Mouse (Mus musculus) embryonic facial prominence, embryonic 12.5 days (tissue): ENCODE data around the gene Rhbdd2. TPM values are rescaled to one million over a fixed set of nuclear protein-coding genes. Genes with fewer than 3 reads are reported as not detected.
A peak's percentile ranks its signal among the peaks of the same experiment; 100 is the strongest.
"Not testable (repeated sequence)": the region's sequence is repeated elsewhere in the genome, so short reads cannot be mapped to it uniquely, and the experiment has no call there.

ENCODE experiments used
- ATAC-seq: fragments of 200-750 bp; cut with Nextera tagmentation; 2 replicates; pipeline ENCODE4 v1.8.0; 2017; ENCODE audit not compliant: insufficient number of reproducible peaks, insufficient read depth, low FRiP score, low TSS enrichment
- H3K27ac ChIP-seq: fragments of 300-500 bp; sonication (generic); 2 replicates; pipeline ENCODE4 v1.5.1; 2016; ENCODE audit warnings: mild to moderate bottlenecking
- H3K27me3 ChIP-seq: fragments of 300-500 bp; sonication (generic); 2 replicates; pipeline ENCODE4 v1.6.1; 2016; ENCODE audit warnings: mild to moderate bottlenecking, moderate library complexity
- H3K36me3 ChIP-seq: fragments of 300-500 bp; sonication (generic); 2 replicates; pipeline ENCODE4 v1.6.1; 2016; ENCODE audit warnings: mild to moderate bottlenecking
- H3K4me1 ChIP-seq: fragments of 300-500 bp; sonication (generic); 2 replicates; pipeline ENCODE4 v1.6.1; 2016
- H3K4me2 ChIP-seq: fragments of 300-500 bp; sonication (generic); replicated peaks from 2 replicates; pipeline ENCODE4 v1.6.1; 2016; ENCODE audit warnings: mild to moderate bottlenecking, moderate library complexity
- H3K4me3 ChIP-seq: fragments of 300-500 bp; sonication (generic); 2 replicates; pipeline ENCODE4 v1.5.1; 2016; ENCODE audit warnings: mild to moderate bottlenecking
- H3K9ac ChIP-seq: fragments of 300-500 bp; sonication (generic); 2 replicates; pipeline ENCODE4 v1.6.1; 2016; ENCODE audit warnings: mild to moderate bottlenecking, moderate library complexity
- H3K9me3 ChIP-seq: fragments of 300-500 bp; sonication (generic); 2 replicates; pipeline ENCODE4 v1.6.1; 2016; ENCODE audit warnings: mild to moderate bottlenecking, moderate library complexity
- WGBS: fragments of 180-500 bp; shearing (Covaris S2); methylation state at CpG from one replicate; pipeline ENCODE4 v1.1.7; 2016; 5-methylcytosine and 5-hydroxymethylcytosine counted together
- polyA plus RNA-seq: library from polyadenylated mRNA; unstranded; fragments of >200 nt; fragmentation: Nextera tagmentation; extraction: Ambion mirVana; gene quantifications from 2 replicates; pipeline ENCODE4 v1.2.1, GENCODE M21; 2016

Rhbdd2 gene
- polyA plus RNA-seq = 47.4 and 49.1 TPM in 2 replicates

DNA sequence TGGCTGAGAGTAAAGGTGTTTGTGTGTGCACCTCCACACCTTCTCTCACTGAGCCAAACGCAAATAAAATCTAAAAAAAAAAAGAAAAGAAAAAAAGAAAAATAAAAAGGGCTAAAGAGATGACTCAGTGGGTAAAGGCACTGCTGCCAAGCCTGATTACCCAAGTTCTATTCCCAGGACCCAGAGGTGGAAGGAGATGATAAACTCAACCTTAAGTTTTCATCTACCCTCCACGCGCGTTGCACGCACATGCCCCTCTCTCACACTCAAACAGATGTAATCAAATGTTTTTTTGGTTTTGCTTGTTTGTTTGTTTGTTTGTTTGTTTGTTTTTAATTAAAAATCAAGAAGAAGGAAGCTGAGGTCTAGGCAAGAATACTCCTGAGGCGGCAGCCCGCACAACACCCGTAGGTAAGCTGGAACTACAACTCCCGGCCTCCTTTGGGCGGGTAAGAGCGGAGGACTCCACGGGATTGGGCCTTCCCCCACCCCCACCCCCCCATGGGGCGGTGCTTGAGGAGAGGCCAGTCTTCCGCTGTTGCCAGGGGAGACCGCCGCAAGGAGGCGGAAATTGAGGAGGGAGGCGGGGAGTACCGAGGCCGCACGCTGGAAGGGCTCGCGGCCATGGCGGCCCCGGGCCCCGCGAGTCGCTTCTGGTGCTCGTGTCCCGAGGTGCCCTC lies at the start of gene Rhbdd2:
Gene Rhbdd2 (plus strand): TSS at position 502 of the 680 bp plus-strand sequence.
- WGBS = 11% methylated on average over 27 of the region's 30 CpGs
- peak within 1 kb of the TSS; percentile 80 for H3K4me3 ChIP-seq
- H3K4me1 ChIP-seq = peaks cover 8% of the 10 kb centered on the region; the same call in 1 of the 2 replicates
- peaks cover 20% of the 10 kb centered on the region for H3K36me3 ChIP-seq
- ATAC-seq = peak; percentile 98
- peak within 1 kb of the TSS; percentile 89 for H3K27ac ChIP-seq
- H3K27me3 ChIP-seq = no peaks in the 10 kb centered on the region
- H3K9ac ChIP-seq = peak within 1 kb of the TSS; percentile 89
- no peaks in the 10 kb centered on the region for H3K9me3 ChIP-seq
- H3K4me2 ChIP-seq = peak within 1 kb of the TSS; percentile 69

- WGBS = 81% methylated on average over 8 of the region's 8 CpGs
- ATAC-seq = no peak
- no peak overlapping the region for H3K9ac ChIP-seq
- H3K27me3 ChIP-seq = no peaks in the 10 kb centered on the region
- H3K4me1 ChIP-seq = no peaks in the 10 kb centered on the region
- no peaks in the 10 kb centered on the region for H3K9me3 ChIP-seq
- no peak overlapping the region for H3K27ac ChIP-seq
- H3K36me3 ChIP-seq = no peaks in the 10 kb centered on the region
- H3K4me3 ChIP-seq = no peak overlapping the region
- no peak overlapping the region for H3K4me2 ChIP-seq
Measured at GRCm38 (mm10) chr5:135585691-135586090, 46.7 kb upstream of the Rhbdd2 start.

DNA sequence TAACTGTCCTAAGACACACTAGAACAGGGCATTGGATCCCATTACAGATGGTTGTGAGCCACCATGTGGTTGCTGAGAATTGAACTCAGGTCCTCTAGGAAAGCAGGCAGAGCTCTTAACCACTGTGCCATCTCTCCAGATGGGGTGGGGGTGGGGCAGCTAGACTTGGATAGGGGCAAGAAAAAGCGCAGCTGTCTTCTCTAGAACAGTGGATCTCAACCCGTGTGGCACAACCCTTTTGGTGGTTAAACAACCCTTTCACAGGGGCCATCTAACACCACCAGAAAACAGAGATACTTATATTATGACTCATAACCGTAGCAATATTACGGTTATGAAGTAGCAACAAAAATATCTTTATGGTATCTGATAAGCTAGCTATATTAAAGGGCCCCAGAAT lies 44.7 kb upstream of the Rhbdd2 start:
- no peak overlapping the region for H3K27ac ChIP-seq
- ATAC-seq = no peak
- H3K4me3 ChIP-seq = no peak overlapping the region
- no peaks in the 10 kb centered on the region for H3K4me1 ChIP-seq
- H3K9ac ChIP-seq = no peak overlapping the region
- H3K36me3 ChIP-seq = no peaks in the 10 kb centered on the region
- H3K9me3 ChIP-seq = 0 out of 2 replicates have a peak, but pooled peaks cover 5% of the 10 kb centered on the region
- no peak overlapping the region for H3K4me2 ChIP-seq
- no peaks in the 10 kb centered on the region for H3K27me3 ChIP-seq
- 88% methylated on average over 4 of the region's 4 CpGs for WGBS

DNA sequence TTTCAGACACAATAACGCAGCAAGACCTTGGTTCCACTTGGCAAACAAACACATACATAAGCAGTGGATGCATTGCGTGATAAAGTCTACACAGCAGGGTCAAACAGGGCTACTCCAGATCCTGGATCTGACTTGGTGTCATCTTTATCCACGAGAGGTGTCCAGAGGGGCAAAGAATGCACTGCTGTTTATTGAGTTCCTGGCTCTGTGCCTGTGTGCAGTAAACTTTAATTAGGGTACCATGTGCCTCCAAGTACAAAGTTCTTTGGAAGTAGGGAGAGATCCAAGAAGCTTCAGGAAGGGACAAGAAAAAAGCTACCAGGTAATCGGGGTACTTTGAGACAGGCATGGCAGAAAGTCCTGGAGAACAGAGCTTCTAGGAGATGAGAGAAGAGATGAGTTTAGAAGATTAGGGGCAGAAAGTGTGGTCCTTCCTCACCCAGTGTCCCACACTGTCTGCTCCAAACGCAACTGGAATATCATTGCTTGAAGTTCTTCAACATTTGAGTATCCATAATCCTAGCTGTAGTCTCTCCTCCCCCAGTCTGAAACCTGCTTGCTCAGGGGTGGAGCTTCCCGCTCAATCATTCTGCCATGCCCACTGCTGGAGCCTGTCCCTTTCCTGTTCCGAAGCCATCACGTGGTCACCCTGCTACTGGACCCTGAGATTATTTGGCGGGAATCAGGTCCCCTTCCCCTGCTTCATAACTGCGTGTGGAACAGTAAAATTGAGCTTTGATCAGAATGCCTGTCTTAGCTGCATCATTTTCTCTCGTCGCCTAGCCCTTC lies 42.2 kb upstream of the Rhbdd2 start:
- Histone ChIP-seq H3K9me3 (0 out of 2 replicates have a peak, but pooled peaks cover 5% of the 10 kb centered on the region), H3K9ac (no peak overlapping the region), H3K36me3 (no peaks in the 10 kb centered on the region), H3K27me3 (no peaks in the 10 kb centered on the region), H3K4me3 (no peak overlapping the region), H3K4me1 (no peaks in the 10 kb centered on the region), H3K27ac (no peak overlapping the region), H3K4me2 (no peak overlapping the region)
- 81% methylated on average over 12 of the region's 12 CpGs for WGBS
- no peak for ATAC-seq

GRCm38 (mm10) chr5:135604643-135605042 lies 27.8 kb upstream of the Rhbdd2 start:
- not testable (repeated sequence) for H3K9ac ChIP-seq, H3K36me3 ChIP-seq, ATAC-seq, H3K4me2 ChIP-seq, H3K27me3 ChIP-seq, H3K4me3 ChIP-seq, H3K27ac ChIP-seq, H3K9me3 ChIP-seq, H3K4me1 ChIP-seq
- WGBS = no CpG with 5 or more reads among the region's 1 CpGs

- not testable (repeated sequence) for H3K27me3 ChIP-seq, H3K4me1 ChIP-seq, H3K36me3 ChIP-seq, H3K9ac ChIP-seq, H3K4me2 ChIP-seq, ATAC-seq, H3K4me3 ChIP-seq, H3K27ac ChIP-seq, H3K9me3 ChIP-seq
- WGBS = no CpG with 5 or more reads among the region's 1 CpGs
Measured at GRCm38 (mm10) chr5:135606717-135607116, 25.7 kb upstream of the Rhbdd2 start.

DNA sequence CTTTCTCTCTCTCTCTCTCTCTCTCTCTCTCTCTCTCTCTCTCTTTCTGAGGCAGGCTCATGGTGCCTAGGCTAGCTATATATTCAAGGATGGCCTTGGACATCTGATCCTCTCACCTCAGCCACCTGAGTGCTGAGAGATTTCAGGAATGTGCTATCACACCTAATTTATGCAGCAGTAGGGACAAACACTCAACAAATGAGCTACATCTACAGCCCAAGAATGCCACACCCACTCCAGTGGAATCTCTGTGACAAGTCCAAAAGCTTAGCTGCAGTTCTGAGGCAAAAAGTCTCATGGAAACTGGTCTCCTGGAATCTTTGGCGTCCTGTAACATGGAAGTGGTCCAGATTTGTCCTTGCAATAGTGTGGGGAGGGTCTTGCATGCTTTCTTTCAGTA lies 24.8 kb upstream of the Rhbdd2 start:
- H3K27ac ChIP-seq = no peak overlapping the region
- WGBS = 58% methylated on average over 1 of the region's 1 CpGs
- no peak for ATAC-seq

GRCm38 (mm10) chr5:135609794-135610193 lies 22.6 kb upstream of the Rhbdd2 start:
- ATAC-seq = no peak
- no peaks in the 10 kb centered on the region for H3K4me1 ChIP-seq
- no peak overlapping the region for H3K27ac ChIP-seq

More for the DNA sequence above, 24.8 kb upstream of the Rhbdd2 start:
- Histone ChIP-seq H3K4me1 (no peaks in the 10 kb centered on the region), H3K4me3 (no peak overlapping the region), H3K4me2 (no peak overlapping the region), H3K36me3 (no peaks in the 10 kb centered on the region), H3K27me3 (no peaks in the 10 kb centered on the region), H3K9me3 (peaks cover 6% of the 10 kb centered on the region), H3K9ac (no peak overlapping the region)

DNA sequence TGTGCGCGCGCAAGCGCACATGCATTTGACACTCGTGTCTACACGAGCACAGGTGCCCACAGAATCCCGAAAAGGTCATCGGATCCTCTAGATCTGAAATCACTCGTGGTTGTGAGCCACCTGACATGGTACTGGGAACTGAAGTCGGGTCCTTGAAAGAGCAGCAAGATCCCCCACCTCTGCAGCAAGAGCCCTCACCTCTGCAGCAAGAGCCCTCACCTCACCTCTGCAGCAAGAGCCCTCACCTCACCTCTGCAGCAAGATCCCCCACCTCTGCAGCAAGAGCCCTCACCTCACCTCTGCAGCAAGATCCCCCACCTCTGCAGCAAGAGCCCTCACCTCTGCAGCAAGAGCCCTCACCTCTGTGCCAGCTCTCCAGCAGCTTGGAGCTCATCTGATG lies 12.7 kb upstream of the Rhbdd2 start:
- H3K9me3 ChIP-seq, H3K4me2 ChIP-seq, H3K27ac ChIP-seq, H3K4me1 ChIP-seq, ATAC-seq, H3K27me3 ChIP-seq, H3K9ac ChIP-seq, H3K4me3 ChIP-seq, H3K36me3 ChIP-seq: not testable (repeated sequence)
- 91% methylated on average over 10 of the region's 10 CpGs for WGBS

More at GRCm38 (mm10) chr5:135609794-135610193, 22.6 kb upstream of the Rhbdd2 start:
- Histone ChIP-seq H3K36me3 (no peaks in the 10 kb centered on the region), H3K4me3 (no peak overlapping the region), H3K9ac (no peak overlapping the region), H3K9me3 (no peaks in the 10 kb centered on the region), H3K27me3 (no peaks in the 10 kb centered on the region), H3K4me2 (no peak overlapping the region)
- 82% methylated on average over 4 of the region's 4 CpGs for WGBS

GRCm38 (mm10) chr5:135620526-135620925 lies 11.9 kb upstream of the Rhbdd2 start:
- Histone ChIP-seq H3K27ac (no peak overlapping the region), H3K4me3 (no peak overlapping the region), H3K4me2 (no peak overlapping the region), H3K4me1 (no peaks in the 10 kb centered on the region), H3K36me3 (no peaks in the 10 kb centered on the region), H3K27me3 (no peaks in the 10 kb centered on the region), H3K9me3 (no peaks in the 10 kb centered on the region), H3K9ac (no peak overlapping the region)
- no peak for ATAC-seq
- 85% methylated on average over 9 of the region's 9 CpGs for WGBS

DNA sequence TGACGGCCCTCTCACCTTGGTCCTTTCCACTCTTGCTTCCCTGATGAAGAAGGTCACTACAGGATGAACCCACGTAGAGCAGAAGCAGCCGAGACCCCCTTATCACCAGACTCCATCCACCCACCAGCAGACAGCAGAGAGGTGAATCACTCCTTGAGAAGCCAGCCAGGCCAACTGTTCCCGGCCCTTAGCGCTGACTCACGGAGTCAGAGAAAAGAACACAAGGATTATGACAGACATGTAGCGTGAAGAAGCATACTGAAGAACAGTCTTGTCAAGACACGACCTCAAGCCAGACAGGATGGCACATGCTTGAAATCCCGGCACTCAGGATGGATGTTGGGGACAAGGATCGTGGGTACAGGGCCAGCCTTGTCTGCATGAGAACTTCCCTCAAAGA lies 10.7 kb upstream of the Rhbdd2 start:
- Histone ChIP-seq H3K4me1 (no peaks in the 10 kb centered on the region), H3K4me2 (no peak overlapping the region), H3K9me3 (no peaks in the 10 kb centered on the region), H3K4me3 (no peak overlapping the region), H3K9ac (no peak overlapping the region), H3K27me3 (no peaks in the 10 kb centered on the region), H3K27ac (no peak overlapping the region), H3K36me3 (no peaks in the 10 kb centered on the region)
- no peak for ATAC-seq
- 81% methylated on average over 10 of the region's 10 CpGs for WGBS

DNA sequence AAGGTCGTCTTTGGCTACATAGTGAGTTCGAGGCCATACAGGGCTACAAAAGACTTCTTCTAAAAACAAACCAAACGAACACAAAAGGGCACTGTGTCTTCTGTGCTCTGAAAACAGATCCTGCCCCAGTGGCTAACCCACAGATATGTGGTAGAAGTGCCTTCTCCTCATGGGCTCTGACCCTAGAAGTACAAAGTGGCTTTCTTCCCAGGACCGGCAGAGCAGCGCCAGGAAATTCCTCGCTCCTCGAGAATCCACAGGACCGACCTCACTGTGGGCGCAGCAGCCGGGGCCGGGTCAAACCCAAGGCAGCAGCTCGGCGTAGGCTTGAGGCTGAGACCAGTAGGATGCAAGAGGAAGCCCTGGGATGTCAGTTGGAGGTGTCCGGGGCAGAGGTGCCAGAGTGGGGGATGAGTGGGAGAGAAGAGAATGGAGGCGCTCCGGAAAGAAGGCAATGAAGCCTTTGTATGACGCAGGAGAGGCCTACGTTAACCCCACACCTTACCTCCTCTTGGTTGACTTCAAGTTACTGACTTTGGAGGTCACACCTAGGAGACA lies 9.3 kb upstream of the Rhbdd2 start:
- H3K9me3 ChIP-seq = no peaks in the 10 kb centered on the region
- H3K9ac ChIP-seq = no peak overlapping the region
- no peaks in the 10 kb centered on the region for H3K27me3 ChIP-seq
- 73% methylated on average over 18 of the region's 18 CpGs for WGBS
- no peak overlapping the region for H3K4me2 ChIP-seq
- no peaks in the 10 kb centered on the region for H3K4me1 ChIP-seq
- no peak overlapping the region for H3K4me3 ChIP-seq
- H3K27ac ChIP-seq = no peak overlapping the region
- no peaks in the 10 kb centered on the region for H3K36me3 ChIP-seq
- no peak for ATAC-seq
